Mouse (Mus musculus) stomach, embryonic 14.5 days (tissue): ENCODE measurements at regions not wholly inside any gene's neighbourhood (a gene's known extent, or its start where the extent isn't known, plus 50 kb on each side); places are given as distances from the start of the nearest gene placed in this dataset.

Source experiments
- ATAC-seq: fragments of 200-750 bp; cut with Nextera tagmentation; 2 replicates; pipeline ENCODE4 v1.8.0; 2017; ENCODE audit warnings: low read depth, moderate TSS enrichment; ENCODE audit not compliant: insufficient number of reproducible peaks, insufficient read depth, low FRiP score
- H3K27ac ChIP-seq: fragments of 300-500 bp; sonication (generic); 2 replicates; pipeline ENCODE4 v1.5.1; 2014; ENCODE audit warnings: mild to moderate bottlenecking, low read length, moderate library complexity, mixed read lengths
- H3K27me3 ChIP-seq: fragments of 300-500 bp; sonication (generic); 2 replicates; pipeline ENCODE4 v1.6.1; 2014; ENCODE audit warnings: low read length, control low read depth, mixed read lengths; ENCODE audit not compliant: control insufficient read depth, insufficient read depth
- H3K36me3 ChIP-seq: fragments of 300-500 bp; sonication (generic); 2 replicates; pipeline ENCODE4 v1.6.1; 2014; ENCODE audit warnings: mild to moderate bottlenecking, control low read depth, low read length, moderate library complexity, mixed read lengths; ENCODE audit not compliant: control insufficient read depth, insufficient read depth
- H3K4me1 ChIP-seq: fragments of 300-500 bp; sonication (generic); 2 replicates; pipeline ENCODE4 v1.6.1; 2014; ENCODE audit warnings: low read length, control low read depth, mixed read lengths; ENCODE audit not compliant: control insufficient read depth, insufficient read depth
- H3K4me2 ChIP-seq: fragments of 300-500 bp; sonication (generic); replicated peaks from 2 replicates; pipeline ENCODE4 v1.6.1; 2014; ENCODE audit warnings: low read depth, low read length, control low read depth
- H3K4me3 ChIP-seq: fragments of 300-500 bp; sonication (generic); 2 replicates; pipeline ENCODE4 v1.5.1; 2014; ENCODE audit warnings: low read depth, low read length, control low read depth
- H3K9ac ChIP-seq: fragments of 300-500 bp; sonication (generic); replicated peaks from 2 replicates; pipeline ENCODE4 v1.6.1; 2014; ENCODE audit warnings: low read depth, mild to moderate bottlenecking, control low read depth, low read length, moderate library complexity, mixed read lengths
- H3K9me3 ChIP-seq: fragments of 300-500 bp; sonication (generic); 2 replicates; pipeline ENCODE4 v1.6.1; 2016; ENCODE audit warnings: low read depth, low read length, control low read depth; ENCODE audit not compliant: control insufficient read depth
- WGBS: fragments of 180-500 bp; shearing (Covaris S2); extraction: QIAGEN DNeasy Blood & Tissue Kit; methylation state at CpG from one replicate; pipeline ENCODE4 v1.1.7; 2014; 5-methylcytosine and 5-hydroxymethylcytosine counted together

DNA sequence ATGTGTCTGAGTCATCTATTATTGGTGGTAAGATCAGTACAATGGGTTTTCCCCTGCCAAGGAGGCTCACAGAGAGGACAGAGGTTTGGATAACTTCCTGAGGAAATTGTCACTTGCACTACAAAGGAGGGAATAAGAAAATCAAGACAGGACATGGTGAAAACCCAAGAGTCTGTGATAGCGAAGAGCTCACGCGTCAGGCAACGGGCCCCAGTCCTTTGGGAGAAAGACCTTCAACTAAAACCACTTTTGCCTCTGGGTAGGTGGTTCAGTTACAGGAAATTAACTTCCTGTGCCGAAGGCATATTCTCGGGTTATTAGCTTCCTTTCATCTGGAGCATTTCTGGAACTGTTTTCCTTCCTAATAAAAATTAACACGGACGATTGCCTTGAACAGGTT is 440.4 kb downstream of the Rnf144b start:
- Histone ChIP-seq H3K4me2 (no peak overlapping the region), H3K9ac (no peak overlapping the region), H3K4me1 (no peaks in the 10 kb centered on the region), H3K9me3 (no peaks in the 10 kb centered on the region), H3K27ac (no peak overlapping the region), H3K4me3 (no peak overlapping the region), H3K27me3 (no peaks in the 10 kb centered on the region), H3K36me3 (no peaks in the 10 kb centered on the region)
- 78% methylated on average over 8 of the region's 8 CpGs for WGBS
- ATAC-seq, result no peak

DNA sequence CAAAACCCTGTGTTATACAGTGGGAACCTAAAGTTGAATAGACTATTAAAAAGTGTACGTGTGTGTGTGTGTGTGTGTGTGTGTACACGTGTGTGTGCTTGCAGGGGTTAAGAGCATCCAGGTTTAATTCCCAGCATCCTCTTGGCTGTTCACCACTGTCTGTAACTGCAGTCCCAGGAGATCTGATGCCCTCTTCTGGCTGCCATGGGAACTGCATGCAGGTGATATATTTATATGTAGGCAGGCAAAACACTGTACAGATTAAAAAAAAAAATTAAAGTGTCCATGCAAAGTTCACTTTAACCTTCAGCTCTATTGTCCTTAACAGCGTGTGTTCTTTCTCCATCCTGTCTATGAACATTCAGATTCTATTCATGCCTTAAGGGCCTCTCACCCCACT is 454.1 kb downstream of the Rnf144b start:
- H3K36me3 ChIP-seq, result no peaks in the 10 kb centered on the region
- H3K9me3 ChIP-seq, result no peaks in the 10 kb centered on the region
- H3K27ac ChIP-seq, result no peak overlapping the region
- no peak overlapping the region for H3K4me3 ChIP-seq
- no peaks in the 10 kb centered on the region for H3K4me1 ChIP-seq
- 62% methylated on average over 3 of the region's 3 CpGs for WGBS
- H3K9ac ChIP-seq, result no peak overlapping the region
- no peak overlapping the region for H3K4me2 ChIP-seq
- no peaks in the 10 kb centered on the region for H3K27me3 ChIP-seq
- ATAC-seq, result no peak

DNA sequence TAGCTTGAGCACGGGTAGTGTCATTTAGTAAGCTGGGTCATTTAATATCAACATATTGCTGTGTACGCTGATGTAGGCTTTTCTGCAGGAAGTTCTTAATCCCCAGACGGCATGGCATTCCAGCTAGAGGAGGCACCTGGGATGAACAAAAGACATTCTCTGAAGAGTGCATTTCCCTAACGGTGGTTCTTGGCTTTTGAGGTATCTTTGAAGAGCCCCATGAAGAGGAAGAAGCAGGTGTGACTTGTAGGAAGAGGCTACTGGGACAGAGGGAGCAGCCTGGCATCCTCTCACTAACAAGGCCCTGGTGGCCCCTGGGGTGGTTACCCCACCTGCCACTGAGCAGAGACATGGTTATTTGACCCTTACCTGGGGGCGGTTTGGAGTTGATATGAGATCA is 457.7 kb downstream of the Rnf144b start:
- no peaks in the 10 kb centered on the region for H3K36me3 ChIP-seq
- WGBS, result 76% methylated on average over 5 of the region's 5 CpGs
- H3K9ac ChIP-seq, result no peak overlapping the region
- no peaks in the 10 kb centered on the region for H3K27me3 ChIP-seq
- no peak overlapping the region for H3K4me3 ChIP-seq
- no peaks in the 10 kb centered on the region for H3K9me3 ChIP-seq
- no peak overlapping the region for H3K4me2 ChIP-seq
- H3K27ac ChIP-seq, result no peak overlapping the region
- ATAC-seq, result no peak
- H3K4me1 ChIP-seq, result no peaks in the 10 kb centered on the region

DNA sequence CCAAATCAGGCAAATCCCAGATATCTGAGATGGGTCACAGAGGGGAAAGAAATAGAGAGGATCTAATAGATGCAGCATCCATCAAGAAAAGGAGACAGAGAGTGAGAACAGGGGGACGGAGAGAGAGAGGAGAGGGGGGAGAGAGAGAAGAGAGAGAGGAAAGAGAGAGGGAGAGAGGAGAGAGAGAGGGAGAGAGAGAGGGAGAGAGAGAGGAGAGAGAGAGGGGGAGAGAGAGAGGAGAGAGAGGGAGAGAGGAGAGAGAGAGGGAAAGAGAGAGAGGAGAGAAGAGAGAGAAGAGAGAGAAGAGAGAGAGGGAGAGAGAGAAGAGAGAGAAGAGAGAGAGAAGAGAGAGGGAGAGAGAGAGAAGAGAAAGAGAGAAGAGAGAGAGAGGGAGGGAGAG is 462.7 kb downstream of the Rnf144b start:
- Histone ChIP-seq H3K4me3 (no peak overlapping the region), H3K36me3 (no peaks in the 10 kb centered on the region), H3K4me2 (no peak overlapping the region), H3K9ac (no peak overlapping the region), H3K4me1 (no peaks in the 10 kb centered on the region), H3K27me3 (no peaks in the 10 kb centered on the region), H3K9me3 (no peaks in the 10 kb centered on the region), H3K27ac (no peak overlapping the region)
- no peak for ATAC-seq
- 68% methylated on average over 1 of the region's 1 CpGs for WGBS

DNA sequence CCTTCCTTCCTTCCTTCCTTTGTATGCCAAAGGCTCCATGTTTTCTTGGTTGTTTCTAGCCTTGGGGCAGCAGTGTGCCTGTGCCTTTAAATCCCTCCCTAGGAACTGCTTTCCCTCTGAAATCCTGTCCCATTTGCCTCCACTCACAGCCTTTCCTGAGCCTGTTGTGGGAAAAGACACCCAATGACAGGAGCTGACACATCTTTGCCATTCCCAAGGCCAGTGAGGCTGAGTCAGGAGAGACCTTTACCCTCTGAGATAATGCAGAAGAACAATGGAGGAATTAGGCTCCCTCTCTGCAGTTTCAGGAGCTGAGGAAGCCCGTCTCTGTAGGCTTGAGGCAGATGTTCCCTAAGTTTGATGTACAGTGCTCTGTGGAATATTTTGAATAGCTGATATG is 480.2 kb downstream of the Rnf144b start:
- 43% methylated on average over 1 of the region's 1 CpGs for WGBS
- Histone ChIP-seq H3K9ac (no peak overlapping the region), H3K4me3 (no peak overlapping the region), H3K4me2 (no peak overlapping the region), H3K27ac (no peak overlapping the region), H3K36me3 (no peaks in the 10 kb centered on the region), H3K27me3 (no peaks in the 10 kb centered on the region), H3K9me3 (no peaks in the 10 kb centered on the region), H3K4me1 (no peaks in the 10 kb centered on the region)
- ATAC-seq, result no peak

DNA sequence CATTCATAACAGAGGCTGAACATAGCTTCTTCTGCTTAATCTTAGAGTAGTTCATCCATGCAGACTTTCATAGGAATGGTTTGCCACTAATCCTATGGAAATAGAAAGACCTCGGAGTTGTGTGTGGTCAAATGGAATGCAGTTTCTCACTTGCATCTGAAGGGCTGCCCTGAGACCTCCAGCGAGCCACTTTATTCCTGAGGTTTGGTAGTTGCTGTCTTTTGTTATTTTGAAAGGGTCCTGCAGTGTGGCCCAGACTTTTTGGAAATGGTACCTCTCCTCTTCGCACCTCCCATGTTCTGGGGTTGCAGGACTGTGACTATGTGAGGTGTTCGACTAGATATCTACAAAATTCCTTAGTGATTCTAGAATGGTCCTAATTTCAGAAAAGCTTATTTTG is 489.0 kb downstream of the Rnf144b start:
- Histone ChIP-seq H3K36me3 (no peaks in the 10 kb centered on the region), H3K4me2 (no peak overlapping the region), H3K4me1 (no peaks in the 10 kb centered on the region), H3K27ac (no peak overlapping the region), H3K9me3 (no peaks in the 10 kb centered on the region), H3K4me3 (no peak overlapping the region), H3K27me3 (no peaks in the 10 kb centered on the region), H3K9ac (no peak overlapping the region)
- no peak for ATAC-seq
- 87% methylated on average over 4 of the region's 4 CpGs for WGBS

DNA sequence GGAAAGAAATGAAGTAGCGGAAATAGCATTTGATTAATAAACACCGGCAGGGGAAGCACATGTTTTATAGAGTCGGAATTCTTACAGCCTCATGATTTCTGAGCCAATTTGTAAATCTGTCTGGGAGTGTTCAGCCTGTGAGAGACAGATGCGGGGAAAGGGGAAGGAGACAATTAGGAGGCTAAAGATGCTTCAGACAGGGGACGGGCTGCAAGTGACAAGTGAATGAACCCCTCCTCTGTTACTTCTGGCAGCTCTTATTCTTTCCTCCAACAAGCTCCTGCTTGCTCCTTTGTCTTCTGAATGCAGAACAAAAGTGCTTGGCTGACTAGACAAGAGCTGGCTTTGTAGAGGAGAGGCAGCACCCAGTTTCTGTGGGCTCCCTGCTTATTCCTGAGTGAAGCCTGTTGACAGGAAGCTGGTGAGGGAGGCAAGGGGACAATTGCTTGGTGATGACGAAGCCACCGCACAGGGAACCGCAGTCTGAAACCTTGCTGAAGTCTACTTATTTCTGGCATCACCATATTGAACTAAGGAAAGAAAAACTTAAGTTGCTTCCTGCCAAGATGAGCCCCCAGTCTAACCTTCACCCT is 514.2 kb downstream of the Rnf144b start:
- no peaks in the 10 kb centered on the region for H3K9me3 ChIP-seq
- no peaks in the 10 kb centered on the region for H3K36me3 ChIP-seq
- H3K9ac ChIP-seq, result no peak overlapping the region
- H3K4me1 ChIP-seq, result no peaks in the 10 kb centered on the region
- 67% methylated on average over 8 of the region's 8 CpGs for WGBS
- no peak for ATAC-seq
- H3K27ac ChIP-seq, result no peak overlapping the region
- H3K4me2 ChIP-seq, result no peak overlapping the region
- H3K27me3 ChIP-seq, result no peaks in the 10 kb centered on the region
- no peak overlapping the region for H3K4me3 ChIP-seq

DNA sequence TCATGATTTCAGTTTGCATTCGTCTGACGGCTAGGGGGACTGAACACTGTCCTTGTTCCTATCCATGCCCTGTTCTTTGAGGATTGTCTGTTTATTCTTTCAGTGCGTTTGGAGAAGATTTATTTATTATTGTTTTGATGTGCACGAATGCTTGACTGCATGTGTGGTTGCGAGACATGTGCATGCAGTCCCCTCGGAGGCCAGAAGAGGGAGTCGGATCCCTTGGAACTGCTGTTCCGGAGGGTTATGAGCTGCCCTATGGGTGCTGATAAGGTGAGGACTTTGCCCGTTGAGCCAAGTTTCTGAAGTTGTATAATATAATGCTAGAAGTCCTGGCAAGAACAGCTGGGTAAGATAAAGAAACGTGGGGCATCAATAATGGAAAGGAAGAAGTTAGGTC is 519.9 kb downstream of the Rnf144b start:
- Histone ChIP-seq H3K4me2 (no peak overlapping the region), H3K4me3 (no peak overlapping the region), H3K27me3 (no peaks in the 10 kb centered on the region), H3K9me3 (no peaks in the 10 kb centered on the region), H3K36me3 (no peaks in the 10 kb centered on the region), H3K4me1 (no peaks in the 10 kb centered on the region), H3K27ac (no peak overlapping the region), H3K9ac (no peak overlapping the region)
- no peak for ATAC-seq
- WGBS, result 86% methylated on average over 10 of the region's 10 CpGs

DNA sequence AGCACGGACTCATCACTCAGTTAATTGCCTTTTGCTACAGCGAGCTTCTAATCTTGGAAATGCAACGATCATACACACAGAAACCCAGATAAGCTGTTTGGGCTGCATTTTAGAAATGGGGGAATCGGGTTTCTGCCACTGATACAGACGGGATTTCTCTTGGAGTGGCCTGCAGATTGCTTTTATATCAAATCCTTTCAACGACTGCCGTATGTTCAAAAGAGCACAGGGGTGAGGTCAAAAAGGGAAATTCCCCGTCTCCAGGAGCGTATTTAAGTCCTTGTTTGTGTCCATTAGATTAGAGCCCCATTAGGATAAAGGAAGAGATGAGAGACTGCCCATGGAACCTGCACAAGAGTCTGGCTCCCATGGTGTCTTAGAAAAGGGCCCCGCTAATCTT is 522.6 kb downstream of the Rnf144b start:
- 34% methylated on average over 10 of the region's 10 CpGs for WGBS
- H3K36me3 ChIP-seq, result no peaks in the 10 kb centered on the region
- no peaks in the 10 kb centered on the region for H3K27me3 ChIP-seq
- H3K9ac ChIP-seq, result no peak overlapping the region
- peak overlapping the region; percentile 16; the same call in 1 of the 2 replicates for H3K4me2 ChIP-seq
- H3K27ac ChIP-seq, result no peak overlapping the region
- H3K4me1 ChIP-seq, result no peaks in the 10 kb centered on the region; the same call in 1 of the 2 replicates
- ATAC-seq, result no peak
- no peaks in the 10 kb centered on the region for H3K9me3 ChIP-seq
- H3K4me3 ChIP-seq, result no peak overlapping the region
